In genomic region chr1:85114666-85115402, GRCm38 (mm10) we compare ENCODE assay signal across 21 mouse cellular contexts. TPM values are rescaled to one million over a fixed set of nuclear protein-coding genes. Genes with fewer than 3 reads are reported as not detected.
DNase-seq lines count a peak whose midpoint lies in the region; TF ChIP-seq lines count a peak whose summit lies in the region.
"Not testable (repeated sequence)": the region's sequence is repeated elsewhere in the genome, so short reads cannot be mapped to it uniquely, and the experiment has no call there.
"Had no signal": no experiment of that assay in that cellular context is flagged by ENCODE, and none has a peak within 500 bp of the region (broad histone marks: within the 10 kb centered on the region; RNA-seq: fewer than 3 reads in every experiment).

No protein-coding gene starts in this region.

- intact Hi-C loops in heart, adult 2 months (cut with DNase I); left cerebral cortex, postnatal 14 days (cut with DNase I): not testable (repeated sequence)

- WGBS in heart, adult 2 months, result 48% methylated on average over 6 of the region's 6 CpGs

- DNase-seq in adrenal gland, postnatal 10 days, result peak; percentile 58
- peak; percentile 42 to 46 for DNase-seq in cerebellum, postnatal 10 days
- DNase-seq in heart, adult 2 months, result peak in 1 of 2 experiments; percentile 52
- peak; percentile 83 for DNase-seq in kidney, adult 9 months
- peak in 1 of 2 experiments; percentile 38 for DNase-seq in layer of hippocampus, adult 2 months (ENCODE audit: low spot score in 2 of 2)
- DNase-seq in left cerebral cortex, postnatal 14 days (ENCODE audit: low spot score in 2 of 2), result peak; percentile 36 to 64
- peak; percentile 15 for DNase-seq in ovary, postnatal 14 days (ENCODE audit: low spot score)
- DNase-seq in testis, postnatal 10 days (ENCODE audit: low spot score), result peak; percentile 55

- H3K4me3 ChIP-seq in heart, adult 2 months; layer of hippocampus, adult 2 months: not testable (repeated sequence)

- not testable (repeated sequence) for H3K27me3 ChIP-seq in heart, adult 2 months (ENCODE audit: control insufficient read depth, insufficient read depth, low read length)

- not testable (repeated sequence) for TF ChIP-seq EP300 in heart, adult 2 months (IDR thresholded peaks at IDR 0.05; ENCODE audit: insufficient read depth, low read depth, low read length)

- not testable (repeated sequence) for H3K79me2 ChIP-seq in heart, adult 2 months (replicated peaks; ENCODE audit: control insufficient read depth, insufficient read depth, low read length)

- not testable (repeated sequence) for H3K9ac ChIP-seq in heart, adult 2 months (ENCODE audit: low read depth, low read length)

- TF ChIP-seq CTCF in heart, adult 2 months (IDR thresholded peaks at IDR 0.05), result peak; percentile 57
- TF ChIP-seq CTCF in layer of hippocampus, adult 2 months (conservative IDR thresholded peaks at IDR 0.05), result peak; percentile 64

- H3K27ac ChIP-seq in heart, adult 2 months; layer of hippocampus, adult 2 months: not testable (repeated sequence)

- H3K4me1 ChIP-seq in heart, adult 2 months (ENCODE audit: control insufficient read depth, insufficient read depth, low read length), result not testable (repeated sequence)

- H3K36me3 ChIP-seq in heart, adult 2 months (ENCODE audit: control insufficient read depth, insufficient read depth, low read length), result not testable (repeated sequence)

- not testable (repeated sequence) for TF ChIP-seq POLR2A in heart, adult 2 months (IDR thresholded peaks at IDR 0.05; ENCODE audit: insufficient read depth, low read depth, low read length)

RNA-seq across cellular contexts. Expression of gene A530032D15Rik, which starts 5.2 kb away (rescaled TPM):
- total RNA-seq in adrenal gland, postnatal 10 days (2021), result 1 to 10 TPM in 1 of 2 experiments, under 1 TPM in 1; 0.70 to 1.1 TPM
- total RNA-seq in heart, adult 2 months (2021), result under 1 TPM in 1 of 2 experiments, not detected in 1; 0.84 TPM
- polyA plus RNA-seq in heart, adult 2 months (2012; rRNA removed), result not detected in 2 replicates
- total RNA-seq in layer of hippocampus, adult 2 months (2021), result under 1 TPM in 1 of 2 experiments, not detected in 1; 0.90 TPM
- not detected for total RNA-seq in left cerebral cortex, postnatal 14 days (2021)
- total RNA-seq: gastrocnemius, postnatal 4 days; heart, postnatal 25 days had no signal
- polyA plus RNA-seq: embryonic facial prominence, embryonic 10.5 days; forebrain, embryonic 13.5 days; G1E; heart, embryonic 12.5 days; hindbrain, embryonic 15.5 days; kidney, embryonic 14.5 days; limb, embryonic 13.5 days; neural tube, embryonic 11.5 days had no signal

RNA-seq across cellular contexts. Expression of gene Gm10553, which starts 14.9 kb away (rescaled TPM):
- total RNA-seq in adrenal gland, postnatal 10 days (2021), result not detected
- total RNA-seq in heart, adult 2 months (2021), result not detected
- polyA plus RNA-seq in heart, adult 2 months (2012; rRNA removed), result not detected in 2 replicates
- not detected for total RNA-seq in layer of hippocampus, adult 2 months (2021)
- not detected for total RNA-seq in left cerebral cortex, postnatal 14 days (2021)
- total RNA-seq: adrenal gland, adult 8-10 months; G1E; gastrocnemius, postnatal 4 days; heart, postnatal 25 days; left cerebral cortex, adult 8-10 months had no signal
- polyA plus RNA-seq: embryonic facial prominence, embryonic 10.5 days; forebrain, embryonic 13.5 days; G1E; heart, embryonic 12.5 days; hindbrain, embryonic 15.5 days; kidney, embryonic 14.5 days; limb, embryonic 13.5 days; liver, embryonic 15.5 days; neural tube, embryonic 11.5 days had no signal
